ENCODE assay signal across 14 mouse cellular contexts in the genomic region with DNA sequence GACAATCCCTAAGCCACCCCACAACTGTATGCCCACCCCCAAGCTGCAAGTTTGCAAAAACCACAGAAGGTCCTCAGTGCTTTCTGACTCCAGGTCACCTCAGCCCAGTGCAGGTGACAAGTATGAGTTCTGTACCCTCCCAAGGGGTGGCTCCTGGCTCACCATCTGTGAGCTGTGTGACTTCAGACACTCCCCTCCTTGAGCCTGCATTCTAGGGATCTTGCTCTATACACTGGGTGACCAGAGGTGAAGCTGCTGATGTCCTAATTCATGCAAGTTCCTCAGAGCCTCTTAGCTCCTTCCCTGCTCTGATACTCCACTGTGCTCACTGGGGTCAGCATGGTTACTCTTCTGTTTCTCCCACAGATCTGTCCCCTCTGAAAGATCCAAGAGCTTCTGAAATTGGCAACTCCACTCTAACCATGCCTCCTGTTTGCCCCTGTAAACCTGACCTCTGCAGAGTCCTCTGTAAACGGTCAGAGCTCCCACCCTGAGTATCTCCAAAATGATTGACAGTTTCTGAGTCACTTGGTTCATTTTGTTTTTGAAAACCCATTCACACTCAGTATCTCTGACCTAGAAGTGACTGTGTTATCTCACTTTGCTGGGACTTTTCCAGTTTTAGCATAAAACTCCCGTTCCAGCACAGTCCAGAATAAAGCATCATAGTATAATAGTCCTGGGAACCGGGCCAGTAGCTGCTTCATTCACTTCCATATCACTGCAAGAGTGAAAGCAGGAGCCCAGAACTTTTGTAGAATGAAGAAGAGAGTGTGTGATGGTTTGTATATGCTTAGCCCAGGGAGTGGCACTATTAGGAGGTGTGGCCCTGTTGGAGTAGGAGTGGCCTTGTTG.
DNase-seq lines count a peak whose midpoint lies in the region; ATAC-seq and TF ChIP-seq lines count a peak whose summit lies in the region.
"Had no signal": no experiment of that assay in that cellular context is flagged by ENCODE, and none has a peak within 500 bp of the region (broad histone marks: within the 10 kb centered on the region; RNA-seq: fewer than 3 reads in every experiment).

No protein-coding gene starts in this region.

- WGBS in liver, embryonic 16.5 days (ENCODE audit: insufficient replicate concordance) = 30% methylated on average over 3 of the region's 3 CpGs
- WGBS in heart, embryonic 14.5 days = 10% methylated on average over 3 of the region's 3 CpGs
- WGBS in stomach, embryonic 14.5 days = 28% methylated on average over 3 of the region's 3 CpGs
- 78% methylated on average over 3 of the region's 3 CpGs for WGBS in midbrain, embryonic 10.5 days

- 0 out of 2 replicates have a peak, but pooled peaks have one; percentile 16 for ATAC-seq in liver, embryonic 16.5 days (ENCODE audit: low read depth)
- peak; percentile 73 for ATAC-seq in heart, embryonic 14.5 days (ENCODE audit: insufficient number of reproducible peaks, insufficient read depth, low FRiP score, low read depth)
- peak; percentile 48; the same call in 1 of the 2 replicates for ATAC-seq in stomach, embryonic 14.5 days (ENCODE audit: insufficient number of reproducible peaks, insufficient read depth, low FRiP score, low read depth)

- no peaks in the 10 kb centered on the region for H3K27me3 ChIP-seq in liver, embryonic 16.5 days (ENCODE audit: control insufficient read depth, insufficient read depth, low read depth, low read length)
- no peaks in the 10 kb centered on the region for H3K27me3 ChIP-seq in heart, embryonic 14.5 days (ENCODE audit: control insufficient read depth, insufficient read depth, low read length)
- H3K27me3 ChIP-seq in stomach, embryonic 14.5 days (ENCODE audit: control insufficient read depth, insufficient read depth, low read length) = no peaks in the 10 kb centered on the region
- no peaks in the 10 kb centered on the region for H3K27me3 ChIP-seq in midbrain, embryonic 10.5 days (ENCODE audit: low read depth, poor library complexity, severe bottlenecking)
- H3K27me3 ChIP-seq: midbrain, embryonic 12.5 days; neural tube, embryonic 12.5 days had no signal

- intact Hi-C loops in gastrocnemius, adult 2 months (cut with DNase I) = loop anchor here (5.0 kb wide), 1 partner anchor 244 kb away; a partner anchor contains a TSS

- H3K9ac ChIP-seq in liver, embryonic 16.5 days (ENCODE audit: low read depth, low read length) = no peak overlapping the region
- H3K9ac ChIP-seq in heart, embryonic 14.5 days (ENCODE audit: low read length) = no peak overlapping the region
- H3K9ac ChIP-seq in stomach, embryonic 14.5 days (replicated peaks; ENCODE audit: low read depth, low read length) = no peak overlapping the region
- H3K9ac ChIP-seq: forebrain, postnatal 0 days; midbrain, embryonic 12.5 days; neural tube, embryonic 12.5 days had no signal

- H3K27ac ChIP-seq in gastrocnemius, adult 2 months = peak overlapping the region; percentile 35
- H3K27ac ChIP-seq in liver, embryonic 16.5 days (ENCODE audit: low read length) = no peak overlapping the region
- peak overlapping the region; percentile 64 to 80 for H3K27ac ChIP-seq in heart, embryonic 14.5 days (replicated peaks in 1 of 2; ENCODE audit: control insufficient read depth in 1 of 2, insufficient read depth in 1 of 2, low read depth in 2 of 2, low read length in 2 of 2)
- H3K27ac ChIP-seq in stomach, embryonic 14.5 days (ENCODE audit: low read length) = no peak overlapping the region
- no peak overlapping the region for H3K27ac ChIP-seq in midbrain, embryonic 10.5 days (replicated peaks)
- H3K27ac ChIP-seq: midbrain, embryonic 12.5 days; neural tube, embryonic 12.5 days had no signal

- no peaks in the 10 kb centered on the region for H3K4me1 ChIP-seq in liver, embryonic 16.5 days (ENCODE audit: control insufficient read depth, low read depth, low read length)
- peaks cover 16 to 17% of the 10 kb centered on the region in 2 experiments for H3K4me1 ChIP-seq in heart, embryonic 14.5 days (ENCODE audit: control insufficient read depth in 2 of 2, insufficient read depth in 2 of 2, low read length in 2 of 2)
- H3K4me1 ChIP-seq in stomach, embryonic 14.5 days (ENCODE audit: control insufficient read depth, insufficient read depth, low read length) = no peaks in the 10 kb centered on the region
- peaks cover 21% of the 10 kb centered on the region for H3K4me1 ChIP-seq in midbrain, embryonic 10.5 days

- H3K4me2 ChIP-seq in liver, embryonic 16.5 days (ENCODE audit: low read depth, low read length) = no peak overlapping the region
- H3K4me2 ChIP-seq in heart, embryonic 14.5 days (ENCODE audit: low read length) = no peak overlapping the region
- no peak overlapping the region for H3K4me2 ChIP-seq in stomach, embryonic 14.5 days (replicated peaks; ENCODE audit: low read depth, low read length)
- H3K4me2 ChIP-seq: midbrain, embryonic 12.5 days; neural tube, embryonic 12.5 days had no signal

- no peaks in the 10 kb centered on the region for H3K36me3 ChIP-seq in liver, embryonic 16.5 days (ENCODE audit: control insufficient read depth, insufficient read depth)
- H3K36me3 ChIP-seq in heart, embryonic 14.5 days (ENCODE audit: control insufficient read depth, insufficient read depth, low read length) = no peaks in the 10 kb centered on the region
- H3K36me3 ChIP-seq in stomach, embryonic 14.5 days (ENCODE audit: control insufficient read depth, insufficient read depth, low read length) = no peaks in the 10 kb centered on the region
- no peaks in the 10 kb centered on the region for H3K36me3 ChIP-seq in midbrain, embryonic 10.5 days
- H3K36me3 ChIP-seq: midbrain, embryonic 12.5 days; neural tube, embryonic 12.5 days had no signal

- H3K4me3 ChIP-seq in gastrocnemius, adult 2 months = no peak overlapping the region
- no peak overlapping the region for H3K4me3 ChIP-seq in liver, embryonic 16.5 days (ENCODE audit: low read depth, low read length)
- H3K4me3 ChIP-seq in heart, embryonic 14.5 days (ENCODE audit: control insufficient read depth in 1 of 2, insufficient read depth in 1 of 2, low read depth in 1 of 2, low read length in 2 of 2) = no peak overlapping the region
- H3K4me3 ChIP-seq in stomach, embryonic 14.5 days (ENCODE audit: low read depth, low read length) = no peak overlapping the region
- H3K4me3 ChIP-seq in midbrain, embryonic 10.5 days = no peak overlapping the region
- H3K4me3 ChIP-seq: midbrain, embryonic 12.5 days; neural tube, embryonic 12.5 days had no signal

- DNase-seq in gastrocnemius, adult 2 months = no peak
- no peak for DNase-seq in gastrocnemius, adult 8-10 months (ENCODE audit: low spot score in 2 of 2)
- DNase-seq in liver = no peak
- no peak for DNase-seq in cerebellum, adult 18-20 months
- DNase-seq in midbrain, embryonic 10.5 days (ENCODE audit: low spot score) = no peak
- DNase-seq: adrenal gland, adult 2 months; B cell, adult 2 months; forebrain, postnatal 0 days; thymus, postnatal 14 days had no signal

- no peak for TF ChIP-seq CTCF in gastrocnemius, adult 2 months (IDR thresholded peaks at IDR 0.05)

- H3K9me3 ChIP-seq in liver, embryonic 16.5 days (replicated peaks; ENCODE audit: control insufficient read depth, low read length) = no peaks in the 10 kb centered on the region
- H3K9me3 ChIP-seq in heart, embryonic 14.5 days (ENCODE audit: control insufficient read depth, low read length) = no peaks in the 10 kb centered on the region
- H3K9me3 ChIP-seq in stomach, embryonic 14.5 days (ENCODE audit: control insufficient read depth, low read depth, low read length) = no peaks in the 10 kb centered on the region
- no peaks in the 10 kb centered on the region for H3K9me3 ChIP-seq in midbrain, embryonic 10.5 days (replicated peaks)
- H3K9me3 ChIP-seq: midbrain, embryonic 12.5 days; neural tube, embryonic 12.5 days had no signal

Comparison
In these comparisons a context has a peak if more than half of its experiments do, and no peak if none do; other contexts are left out.
1. H3K27ac ChIP-seq: peak in gastrocnemius, adult 2 months (single experiment) and heart, embryonic 14.5 days (2 of 2); none in liver, embryonic 16.5 days (single experiment), stomach, embryonic 14.5 days (single experiment) and midbrain, embryonic 10.5 days (single experiment).
2. ATAC-seq: peak in every context shown above with its lines; median percentile 73 in heart, embryonic 14.5 days; 48 in stomach, embryonic 14.5 days; 16 in liver, embryonic 16.5 days.